Mouse (Mus musculus): ENCODE measurements around the gene Uba6. TPM values are rescaled to one million over a fixed set of nuclear protein-coding genes. Genes with fewer than 3 reads are reported as not detected.

The Uba6 gene
- total RNA-seq, 2 experiments from 2014 or later: 24.2 to 24.6 TPM

GRCm38 (mm10) chr5:86072756-86073386, 99.7 kb downstream of the Uba6 start:
- no peak for DNase-seq

DNA sequence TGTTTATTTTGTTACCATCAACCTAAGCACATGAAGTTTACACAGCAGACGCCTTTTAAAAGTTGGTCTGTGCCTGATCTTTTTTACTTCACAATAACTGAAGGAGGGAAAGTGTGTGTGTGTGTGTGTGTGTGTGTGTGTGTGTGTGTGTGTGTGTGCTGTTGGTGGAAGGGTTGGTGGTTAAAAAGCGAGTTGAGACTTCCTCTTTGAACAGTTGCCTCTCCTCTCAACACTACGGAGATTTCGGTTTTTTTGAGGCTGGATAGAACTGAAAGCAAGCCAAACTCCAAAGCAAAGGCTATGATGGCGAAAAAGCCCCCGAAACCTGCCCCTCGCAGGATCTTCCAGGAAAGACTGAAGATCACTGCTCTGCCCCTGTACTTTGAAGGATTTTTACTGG, 101.1 kb downstream of the Uba6 start, which contains the start of gene Stap1:
Gene Stap1 (plus strand): TSS at position 209 of the 400 bp plus-strand sequence.
- DNase-seq: no peak

- no peak for DNase-seq
Observed at GRCm38 (mm10) chr5:86069121-86069520, 103.5 kb downstream of the Uba6 start.

GRCm38 (mm10) chr5:86068451-86068850, 104.2 kb downstream of the Uba6 start:
- DNase-seq: no peak

DNA sequence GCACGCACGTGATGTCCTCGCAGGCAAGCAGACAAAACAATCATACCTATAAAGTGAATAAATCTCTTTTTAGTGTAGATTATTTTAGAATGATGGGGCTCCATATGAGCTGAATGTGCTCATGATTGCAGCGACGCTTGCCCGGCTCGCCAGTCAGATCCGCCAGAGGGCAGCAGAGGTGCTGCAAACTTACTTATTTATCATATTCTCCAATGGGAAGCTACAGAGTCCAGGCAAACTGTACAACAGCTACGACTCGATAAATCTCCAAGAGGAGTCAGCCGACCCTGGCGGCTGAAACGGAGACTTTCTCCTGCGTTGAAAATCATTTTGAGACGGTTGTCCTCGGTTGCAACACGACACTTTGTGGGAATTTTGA, 106.1 kb downstream of the Uba6 start:
- peak; percentile 85 to 86 for DNase-seq

DNA sequence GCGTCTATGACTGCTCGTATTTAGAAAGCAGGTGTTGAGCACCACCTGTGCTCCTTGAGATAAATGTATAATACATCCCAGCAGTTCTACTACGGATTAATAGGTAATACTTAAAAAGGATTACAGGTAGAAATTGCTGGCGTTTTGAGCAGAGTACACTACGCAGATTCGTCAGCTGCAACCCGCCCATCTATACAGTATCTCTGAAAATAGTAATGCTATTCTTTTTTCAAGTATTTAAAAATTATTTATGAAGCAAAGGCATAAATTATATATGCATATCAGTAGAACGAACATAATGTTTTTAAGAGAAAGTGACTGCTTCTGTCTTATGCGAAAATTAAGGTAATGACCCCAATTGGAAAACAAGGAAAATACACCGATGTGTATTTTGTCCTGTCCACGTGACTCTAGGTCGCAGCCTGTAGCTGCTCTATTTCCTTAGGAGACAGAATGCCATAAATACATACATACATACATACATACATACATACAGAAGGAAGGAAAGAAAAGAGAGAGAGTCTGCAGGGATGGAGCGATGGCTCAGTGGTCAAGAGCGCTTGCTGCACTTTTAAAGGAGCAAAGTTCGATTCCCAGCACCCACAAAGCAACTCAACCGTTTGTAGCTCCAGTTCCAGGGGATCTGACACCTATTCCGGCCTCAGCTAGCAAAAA, 106.6 kb downstream of the Uba6 start:
- no peak for DNase-seq

GRCm38 (mm10) chr5:86065101-86065875, 107.3 kb downstream of the Uba6 start, which contains the start of gene Cenpc1:
Gene Cenpc1 (minus strand): TSS chr5:86065583.
- peak; percentile 94 for DNase-seq

DNA sequence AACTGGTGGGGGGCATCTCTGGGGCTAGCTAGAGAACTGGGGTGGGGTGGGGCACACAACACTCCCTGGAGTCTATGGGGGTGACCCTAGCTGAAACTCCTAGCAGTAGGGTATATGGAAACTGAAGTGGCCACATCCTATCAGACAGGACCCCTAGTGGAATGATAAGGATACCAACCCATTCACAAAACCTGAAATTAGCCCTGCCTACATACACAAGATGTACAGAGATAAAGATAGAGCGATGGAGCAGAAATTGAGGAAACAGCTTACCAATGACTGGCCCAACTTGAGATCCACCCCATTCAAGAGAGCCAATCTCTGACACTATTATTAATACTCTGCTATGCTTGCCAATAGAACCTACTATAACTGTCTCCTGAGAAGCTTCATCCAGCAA, 109.1 kb downstream of the Uba6 start:
- no peak for DNase-seq

Other genes with a start within 250 kb of the Uba6 start
- gene Cenpc1, start 107.2 kb downstream of the Uba6 start, total RNA-seq (2021): 10 to 100 TPM; 22.7 to 24.2 TPM
- gene Stap1, start 101.1 kb downstream of the Uba6 start, total RNA-seq (2021): not detected
- not detected for gene Gnrhr, start 25.1 kb upstream of the Uba6 start, total RNA-seq (2021)
- not detected for gene Tmprss11c, start 116.5 kb upstream of the Uba6 start, total RNA-seq (2021)
- gene Tmprss11d, start 200.6 kb upstream of the Uba6 start, total RNA-seq (2021): not detected